Mouse (Mus musculus) skeletal muscle tissue, adult 2 months (tissue): ENCODE measurements around the gene BC080695.
"Not testable (repeated sequence)": the region's sequence is repeated elsewhere in the genome, so short reads cannot be mapped to it uniquely, and the experiment has no call there.

Experiments
- DNase-seq: peaks from one replicate; pipeline ENCODE4 v3.0.0-alpha.2; 2012; ENCODE audit warnings: low read depth, low spot score

The BC080695 gene

GRCm38 (mm10) chr4:143551400-143551799 lies at the start of gene BC080695, which contains the start of gene Gm13057:
BC080695 (plus strand) TSS chr4:143551700.
Gm13057 (plus strand) TSS chr4:143551709.
- not testable (repeated sequence) for DNase-seq

- DNase-seq = no peak
Measured at GRCm38 (mm10) chr4:143511043-143511442, 40.5 kb upstream of the BC080695 start, which contains the start of gene Gm13043. Gm13043 (plus strand) TSS chr4:143511343.

GRCm38 (mm10) chr4:143535654-143536053 lies 15.8 kb upstream of the BC080695 start, which contains the start of gene Gm13040:
Gm13040 (plus strand) TSS chr4:143535954.
- not testable (repeated sequence) for DNase-seq

DNA sequence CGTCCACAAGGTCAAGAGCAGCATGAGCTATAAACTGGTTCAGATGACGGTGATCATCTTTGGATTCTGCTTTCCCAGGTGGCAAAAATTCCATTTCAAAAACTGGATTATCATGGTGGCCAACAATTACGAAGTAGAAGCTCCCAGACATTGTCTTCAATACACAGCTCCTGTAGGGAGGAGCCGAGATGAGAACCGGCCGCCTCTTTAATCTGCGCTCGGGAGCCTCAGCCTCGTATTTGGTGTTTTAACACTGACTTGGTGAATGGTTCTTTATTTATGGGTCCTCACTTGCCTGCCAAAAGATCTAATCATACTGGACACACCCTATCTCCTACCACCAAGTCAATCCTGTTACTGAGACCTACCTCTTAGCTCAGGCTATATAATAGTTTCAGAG lies 60.4 kb downstream of the BC080695 start:
- DNase-seq = not testable (repeated sequence)

- not testable (repeated sequence) for DNase-seq
Measured at GRCm38 (mm10) chr4:143614703-143615102, 63.2 kb downstream of the BC080695 start, which contains the start of gene Gm13083. Gm13083 (plus strand) TSS chr4:143615003.

- DNase-seq = not testable (repeated sequence)
Measured at GRCm38 (mm10) chr4:143618101-143618500, 66.6 kb downstream of the BC080695 start.
